Mouse (Mus musculus): ENCODE results near the gene Slc8a1.

DNA sequence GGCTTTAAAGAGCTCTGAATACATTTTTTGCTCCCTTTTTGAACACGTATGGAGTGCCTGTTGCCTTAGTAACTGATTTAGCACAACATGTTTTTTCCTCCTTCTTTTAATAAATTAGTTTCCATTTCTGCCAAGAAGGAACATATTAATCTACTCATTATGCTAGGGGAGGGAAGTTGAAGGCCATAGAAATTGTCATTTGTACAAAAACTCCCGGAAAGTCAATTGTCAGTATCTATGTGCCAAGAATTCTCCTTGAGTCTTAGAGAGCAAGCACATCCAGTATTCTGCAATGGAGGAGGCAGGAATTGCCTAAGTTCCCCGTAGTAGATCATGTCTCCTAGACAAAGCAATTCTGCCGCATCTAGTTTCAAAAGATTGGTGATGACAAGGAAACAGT lies 121.9 kb downstream of the Slc8a1 start:
- TF ChIP-seq MAFK (IDR thresholded peaks at IDR 0.05; ENCODE audit: insufficient read depth, low read depth, low read length) (no peak), CHD2 (IDR thresholded peaks at IDR 0.05; ENCODE audit: low read depth, low read length) (no peak), ZNF384 (IDR thresholded peaks at IDR 0.05; ENCODE audit: low read depth, low read length) (no peak)

All from ES-E14 (cell line).